Mouse (Mus musculus): ENCODE data around the gene P4ha2.

- TF ChIP-seq CTCF (IDR thresholded peaks at IDR 0.05; ENCODE audit: low read depth, low read length) (no peak), GATA1 (IDR thresholded peaks at IDR 0.05; ENCODE audit: borderline replicate concordance, low read length) (no peak), TAL1 (conservative IDR thresholded peaks at IDR 0.05; ENCODE audit: low read depth, low read length) (no peak), POLR2AphosphoS5 (IDR thresholded peaks at IDR 0.05; ENCODE audit: insufficient replicate concordance, low read depth, low read length) (no peak), GATA2 (IDR thresholded peaks at IDR 0.05; ENCODE audit: borderline replicate concordance, low read depth, low read length) (no peak)
Measured at GRCm38 (mm10) chr11:54155864-54156263, 56.0 kb downstream of the P4ha2 start.
